ENCODE assay signal across 3 mouse cellular contexts in genomic region chr11:67092354-67092753, GRCm38 (mm10). TPM values are rescaled to one million over a fixed set of nuclear protein-coding genes. Genes with fewer than 3 reads are reported as not detected.
"Had no signal": no experiment of that assay in that cellular context is flagged by ENCODE, and none has a peak within 500 bp of the region (broad histone marks: within the 10 kb centered on the region; RNA-seq: fewer than 3 reads in every experiment).

No protein-coding gene starts in this region.

RNA-seq across cellular contexts. Expression of gene Myh3, which starts 14.3 kb away (rescaled TPM):
- polyA plus RNA-seq: erythroblast, embryonic 14.5 days; gonadal fat pad, adult 2 months; heart, adult 2 months had no signal
